Mouse (Mus musculus) thymus, adult 2 months (tissue): ENCODE measurements at regions not wholly inside any gene's neighbourhood (a gene's known extent, or its start where the extent isn't known, plus 50 kb on each side); places are given as distances from the start of the nearest gene placed in this dataset.

ENCODE experiments used
- CTCF ChIP-seq: fragments of 200-500 bp; IDR thresholded peaks from 2 replicates; pipeline ENCODE4 v1.5.1; 2012; ENCODE audit warnings: mild to moderate bottlenecking, control low read depth, low read length, moderate library complexity, borderline replicate concordance; ENCODE audit not compliant: control insufficient read depth, poor library complexity, insufficient read depth; ENCODE audit errors: extremely low read depth
- POLR2A ChIP-seq: fragments of 200-500 bp; IDR thresholded peaks from 2 replicates; pipeline ENCODE4 v1.6.1; 2012; ENCODE audit warnings: mild to moderate bottlenecking, low read length, control low read depth, moderate library complexity; ENCODE audit not compliant: control insufficient read depth, poor library complexity, insufficient read depth; ENCODE audit errors: extremely low read depth

- TF ChIP-seq CTCF (no peak), POLR2A (no peak)
Observed at GRCm38 (mm10) chr8:93748720-93749119, 61.0 kb upstream of the Gnao1 start.
